Mouse (Mus musculus) neural tube, embryonic 14.5 days (tissue): ENCODE measurements at regions not wholly inside any gene's neighbourhood (a gene's known extent, or its start where the extent isn't known, plus 50 kb on each side); places are given as distances from the start of the nearest gene placed in this dataset.

Experiments used
- ATAC-seq: fragments of 200-750 bp; cut with Nextera tagmentation; 2 replicates; pipeline ENCODE4 v1.8.0; 2017; ENCODE audit warnings: low read depth, mild to moderate bottlenecking, moderate TSS enrichment, moderate library complexity
- H3K27ac ChIP-seq: fragments of 300-500 bp; sonication (generic); 2 replicates; pipeline ENCODE4 v1.5.1; 2014; ENCODE audit warnings: low read depth, mild to moderate bottlenecking, control low read depth, low read length, moderate library complexity, mixed read lengths
- H3K27me3 ChIP-seq: fragments of 300-500 bp; sonication (generic); 2 replicates; pipeline ENCODE4 v1.6.1; 2014; ENCODE audit warnings: low read length; ENCODE audit not compliant: control insufficient read depth, insufficient read depth
- H3K36me3 ChIP-seq: fragments of 300-500 bp; sonication (generic); 2 replicates; pipeline ENCODE4 v1.6.1; 2014; ENCODE audit warnings: low read length, mixed read lengths; ENCODE audit not compliant: control insufficient read depth, insufficient read depth
- H3K4me1 ChIP-seq: fragments of 300-500 bp; sonication (generic); 2 replicates; pipeline ENCODE4 v1.6.1; 2014; ENCODE audit warnings: low read length; ENCODE audit not compliant: control insufficient read depth, insufficient read depth
- H3K4me2 ChIP-seq: fragments of 300-500 bp; sonication (generic); 2 replicates; pipeline ENCODE4 v1.6.1; 2014; ENCODE audit warnings: mild to moderate bottlenecking, low read depth, low read length, control low read depth
- H3K4me3 ChIP-seq: fragments of 300-500 bp; sonication (generic); 2 replicates; pipeline ENCODE4 v1.5.1; 2014; ENCODE audit warnings: low read depth, low read length, control low read depth, mixed read lengths
- H3K9ac ChIP-seq: fragments of 300-500 bp; sonication (generic); replicated peaks from 2 replicates; pipeline ENCODE4 v1.6.1; 2014; ENCODE audit warnings: low read depth, mild to moderate bottlenecking, control low read depth, low read length, mixed read lengths
- H3K9me3 ChIP-seq: fragments of 300-500 bp; sonication (generic); 2 replicates; pipeline ENCODE4 v1.6.1; 2016; ENCODE audit warnings: low read length; ENCODE audit not compliant: control insufficient read depth
- WGBS: fragments of 180-500 bp; shearing (Covaris S2); extraction: QIAGEN DNeasy Blood & Tissue Kit; methylation state at CpG from one replicate; pipeline ENCODE4 v1.1.7; 2014; 5-methylcytosine and 5-hydroxymethylcytosine counted together

GRCm38 (mm10) chr12:71370091-71370490, 60.4 kb downstream of the Dact1 start:
- Histone ChIP-seq H3K27ac (no peak overlapping the region), H3K36me3 (no peaks in the 10 kb centered on the region), H3K9ac (no peak overlapping the region), H3K4me2 (no peak overlapping the region), H3K4me1 (no peaks in the 10 kb centered on the region), H3K9me3 (no peaks in the 10 kb centered on the region), H3K4me3 (no peak overlapping the region), H3K27me3 (no peaks in the 10 kb centered on the region)
- no peak for ATAC-seq
- 67% methylated on average over 5 of the region's 5 CpGs for WGBS

GRCm38 (mm10) chr12:71371948-71372347, 62.3 kb downstream of the Dact1 start:
- Histone ChIP-seq H3K4me1 (peaks cover 3% of the 10 kb centered on the region; the same call in 1 of the 2 replicates), H3K9ac (no peak overlapping the region), H3K9me3 (no peaks in the 10 kb centered on the region), H3K36me3 (no peaks in the 10 kb centered on the region), H3K27me3 (no peaks in the 10 kb centered on the region), H3K27ac (no peak overlapping the region), H3K4me3 (no peak overlapping the region), H3K4me2 (no peak overlapping the region)
- no peak for ATAC-seq
- 82% methylated on average over 5 of the region's 5 CpGs for WGBS

DNA sequence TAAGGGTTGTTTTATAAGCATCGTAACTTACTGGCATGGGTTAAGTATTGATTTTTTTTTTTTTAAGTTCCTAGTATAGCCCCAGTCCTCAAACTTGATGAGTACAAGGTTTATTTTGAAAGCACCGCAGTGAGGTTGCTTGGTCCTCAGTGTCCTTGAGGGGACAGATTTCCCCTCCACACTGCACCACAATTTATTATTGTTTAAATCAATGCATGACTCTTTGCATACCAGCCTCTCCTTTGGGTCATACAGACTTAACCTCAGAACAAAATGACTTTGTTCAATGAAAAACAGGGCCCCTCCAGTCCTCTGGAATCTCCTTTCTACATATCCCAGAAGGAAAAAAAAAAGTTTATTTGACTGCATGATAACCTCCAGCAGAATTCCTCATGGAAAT, 63.9 kb downstream of the Dact1 start:
- H3K4me1 ChIP-seq = peaks cover 10% of the 10 kb centered on the region
- no peaks in the 10 kb centered on the region for H3K27me3 ChIP-seq

GRCm38 (mm10) chr12:71376446-71376845, 66.8 kb downstream of the Dact1 start:
- no peaks in the 10 kb centered on the region for H3K9me3 ChIP-seq
- peak overlapping the region; percentile 33 for H3K4me2 ChIP-seq
- no peak overlapping the region; the same call in 1 of the 2 replicates for H3K27ac ChIP-seq
- no peaks in the 10 kb centered on the region for H3K27me3 ChIP-seq
- H3K36me3 ChIP-seq = no peaks in the 10 kb centered on the region
- H3K4me3 ChIP-seq = peak overlapping the region; percentile 29; the same call in 1 of the 2 replicates
- ATAC-seq = 0 out of 2 replicates have a peak, but pooled peaks have one; percentile 48
- H3K9ac ChIP-seq = no peak overlapping the region
- 23% methylated on average over 8 of the region's 8 CpGs for WGBS
- peaks cover 10% of the 10 kb centered on the region for H3K4me1 ChIP-seq

More for the DNA sequence above, 63.9 kb downstream of the Dact1 start:
- Histone ChIP-seq H3K9me3 (no peaks in the 10 kb centered on the region), H3K4me3 (no peak overlapping the region), H3K4me2 (no peak overlapping the region), H3K9ac (no peak overlapping the region), H3K36me3 (no peaks in the 10 kb centered on the region), H3K27ac (no peak overlapping the region)
- 18% methylated on average over 2 of the region's 2 CpGs for WGBS
- ATAC-seq = no peak

- Histone ChIP-seq H3K4me2 (peak overlapping the region; percentile 33), H3K4me1 (peaks cover 10% of the 10 kb centered on the region), H3K9me3 (no peaks in the 10 kb centered on the region), H3K27me3 (no peaks in the 10 kb centered on the region), H3K4me3 (peak overlapping the region; percentile 29), H3K9ac (no peak overlapping the region), H3K36me3 (no peaks in the 10 kb centered on the region), H3K27ac (peak overlapping the region; percentile 55; the same call in 1 of the 2 replicates)
- WGBS = 2% methylated on average over 9 of the region's 9 CpGs
- peak; percentile 73 for ATAC-seq
Measured at GRCm38 (mm10) chr12:71376966-71377365, 67.3 kb downstream of the Dact1 start.

DNA sequence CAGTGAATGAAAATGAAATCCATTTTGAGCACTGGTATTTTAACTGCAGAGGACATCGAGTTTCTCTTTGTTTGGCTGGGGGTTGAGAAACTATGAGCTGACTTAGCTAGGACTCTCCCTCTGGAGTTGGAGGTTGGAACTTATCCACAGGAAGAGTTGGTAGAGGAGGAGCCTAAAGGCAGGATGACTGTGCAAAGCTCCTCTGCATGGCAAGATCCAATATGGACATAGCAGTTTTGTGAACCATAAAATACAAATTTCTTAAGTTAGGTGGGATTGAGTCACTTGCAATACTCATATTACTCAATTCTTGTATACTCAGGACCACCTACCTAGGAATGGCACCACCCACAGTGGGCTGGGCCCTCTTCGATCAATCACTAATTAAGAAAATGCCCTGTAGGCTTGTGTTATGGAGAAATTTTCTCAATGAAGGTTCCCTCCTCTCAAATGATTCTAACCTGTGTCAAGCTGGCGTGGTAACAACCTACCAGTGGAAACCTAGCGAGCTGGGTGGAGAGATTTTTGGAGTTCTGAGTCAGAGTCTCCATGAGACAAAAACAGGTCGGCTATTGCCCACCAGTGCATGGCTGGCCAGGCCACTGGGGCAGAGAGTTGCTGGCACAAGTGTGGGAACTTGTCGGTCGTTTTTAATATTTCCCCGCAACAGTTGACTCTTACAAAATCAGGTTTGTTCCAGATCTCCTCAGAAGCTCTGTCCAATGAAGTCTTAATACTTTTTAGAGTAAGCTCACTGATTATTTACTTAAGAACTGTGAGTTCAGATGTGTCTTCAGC, 70.1 kb downstream of the Dact1 start:
- H3K27ac ChIP-seq = no peak overlapping the region
- peaks cover 10% of the 10 kb centered on the region for H3K4me1 ChIP-seq
- H3K4me3 ChIP-seq = no peak overlapping the region
- WGBS = 90% methylated on average over 8 of the region's 8 CpGs
- no peak for ATAC-seq
- H3K4me2 ChIP-seq = no peak overlapping the region
- H3K9ac ChIP-seq = no peak overlapping the region
- H3K36me3 ChIP-seq = no peaks in the 10 kb centered on the region
- H3K9me3 ChIP-seq = no peaks in the 10 kb centered on the region
- no peaks in the 10 kb centered on the region for H3K27me3 ChIP-seq

GRCm38 (mm10) chr12:71380424-71380761, 70.7 kb downstream of the Dact1 start:
- H3K9me3 ChIP-seq = no peaks in the 10 kb centered on the region
- no peak overlapping the region for H3K4me2 ChIP-seq
- no peak overlapping the region for H3K9ac ChIP-seq
- peaks cover 10% of the 10 kb centered on the region for H3K4me1 ChIP-seq
- no peaks in the 10 kb centered on the region for H3K36me3 ChIP-seq
- 91% methylated on average over 3 of the region's 3 CpGs for WGBS
- no peak for ATAC-seq
- no peak overlapping the region for H3K4me3 ChIP-seq
- no peak overlapping the region for H3K27ac ChIP-seq
- H3K27me3 ChIP-seq = no peaks in the 10 kb centered on the region

GRCm38 (mm10) chr12:71386251-71386650, 76.6 kb downstream of the Dact1 start:
- WGBS = 82% methylated on average over 3 of the region's 3 CpGs
- Histone ChIP-seq H3K9ac (no peak overlapping the region), H3K9me3 (no peaks in the 10 kb centered on the region), H3K4me1 (no peaks in the 10 kb centered on the region), H3K4me3 (no peak overlapping the region), H3K4me2 (no peak overlapping the region), H3K36me3 (no peaks in the 10 kb centered on the region), H3K27ac (no peak overlapping the region), H3K27me3 (no peaks in the 10 kb centered on the region)
- ATAC-seq = no peak

DNA sequence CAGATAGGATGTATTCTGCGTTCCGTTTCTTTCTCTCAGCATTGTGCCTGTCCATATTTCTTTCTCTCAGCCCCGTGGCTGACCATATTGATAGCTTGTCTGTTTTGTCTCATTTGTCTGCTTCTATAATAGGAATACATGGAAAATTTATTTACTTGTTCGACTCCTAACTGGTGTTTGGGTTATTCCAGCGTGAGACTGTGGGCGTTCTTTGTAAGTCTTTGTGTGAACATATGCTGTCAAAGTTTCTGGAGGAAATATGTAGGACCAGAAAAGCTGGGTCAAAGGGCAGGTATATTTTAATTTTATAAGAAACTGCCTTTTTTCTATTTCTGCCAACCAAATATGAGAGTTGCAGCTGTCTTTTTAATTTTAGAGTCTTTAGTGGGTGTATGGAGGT, 81.8 kb downstream of the Dact1 start:
- no peaks in the 10 kb centered on the region for H3K4me1 ChIP-seq
- 68% methylated on average over 6 of the region's 6 CpGs for WGBS
- no peak overlapping the region for H3K4me2 ChIP-seq
- no peaks in the 10 kb centered on the region for H3K36me3 ChIP-seq
- ATAC-seq = no peak
- no peaks in the 10 kb centered on the region for H3K27me3 ChIP-seq
- no peak overlapping the region for H3K9ac ChIP-seq
- no peak overlapping the region for H3K27ac ChIP-seq
- no peaks in the 10 kb centered on the region for H3K9me3 ChIP-seq
- H3K4me3 ChIP-seq = no peak overlapping the region
